Mouse (Mus musculus) macrophage (primary cell): ENCODE measurements at regions not wholly inside any gene's neighbourhood (a gene's known extent, or its start where the extent isn't known, plus 50 kb on each side); places are given as distances from the start of the nearest gene placed in this dataset.

Experiments
- H3K27ac ChIP-seq: fragments of 350-480 bp; formaldehyde crosslinking; 2 replicates; pipeline ENCODE4 v1.9.0; 2021
- H3K36me3 ChIP-seq: fragments of 350-480 bp; formaldehyde crosslinking; 2 replicates; pipeline ENCODE4 v1.9.0; 2021; ENCODE audit errors: inconsistent target
- H3K4me3 ChIP-seq: fragments of 350-480 bp; formaldehyde crosslinking; 2 replicates; pipeline ENCODE4 v1.9.0; 2021; ENCODE audit errors: inconsistent target
- H3K79me2 ChIP-seq: fragments of 350-480 bp; formaldehyde crosslinking; 2 replicates; pipeline ENCODE4 v1.9.0; 2021; ENCODE audit errors: inconsistent target
- WGBS: methylation state at CpG from one replicate; pipeline ENCODE4 v1.1.7; 2026; ENCODE audit warnings: inconsistent platforms; ENCODE audit not compliant: missing documents; 5-methylcytosine and 5-hydroxymethylcytosine counted together

GRCm38 (mm10) chr8:35188531-35188930, 577.1 kb upstream of the Gm19410 start:
- 98% methylated on average over 8 of the region's 8 CpGs for WGBS
- Histone ChIP-seq H3K27ac (no peak overlapping the region), H3K79me2 (no peaks in the 10 kb centered on the region), H3K36me3 (no peaks in the 10 kb centered on the region), H3K4me3 (no peak overlapping the region)

- Histone ChIP-seq H3K4me3 (no peak overlapping the region), H3K27ac (no peak overlapping the region), H3K79me2 (no peaks in the 10 kb centered on the region), H3K36me3 (no peaks in the 10 kb centered on the region)
- 63% methylated on average over 16 of the region's 16 CpGs for WGBS
Observed at GRCm38 (mm10) chr8:35189695-35190094, 575.9 kb upstream of the Gm19410 start.

GRCm38 (mm10) chr8:35192515-35192914, 573.1 kb upstream of the Gm19410 start:
- Histone ChIP-seq H3K79me2 (no peaks in the 10 kb centered on the region), H3K36me3 (no peaks in the 10 kb centered on the region), H3K27ac (no peak overlapping the region), H3K4me3 (no peak overlapping the region)
- WGBS, result 93% methylated on average over 3 of the region's 3 CpGs

GRCm38 (mm10) chr8:35193771-35194170, 571.8 kb upstream of the Gm19410 start:
- no peak overlapping the region for H3K27ac ChIP-seq
- H3K36me3 ChIP-seq, result no peaks in the 10 kb centered on the region
- no peaks in the 10 kb centered on the region for H3K79me2 ChIP-seq
- H3K4me3 ChIP-seq, result no peak overlapping the region
- WGBS, result 58% methylated on average over 1 of the region's 1 CpGs

GRCm38 (mm10) chr8:35196189-35196588, 569.4 kb upstream of the Gm19410 start:
- no peaks in the 10 kb centered on the region for H3K79me2 ChIP-seq
- WGBS, result 84% methylated on average over 4 of the region's 4 CpGs
- no peak overlapping the region for H3K4me3 ChIP-seq
- no peak overlapping the region for H3K27ac ChIP-seq
- H3K36me3 ChIP-seq, result no peaks in the 10 kb centered on the region

GRCm38 (mm10) chr8:35198766-35199165, 566.8 kb upstream of the Gm19410 start:
- Histone ChIP-seq H3K27ac (no peak overlapping the region), H3K79me2 (no peaks in the 10 kb centered on the region), H3K4me3 (no peak overlapping the region), H3K36me3 (no peaks in the 10 kb centered on the region)
- WGBS, result 94% methylated on average over 2 of the region's 2 CpGs

GRCm38 (mm10) chr8:35201416-35201815, 564.2 kb upstream of the Gm19410 start:
- WGBS, result 34% methylated on average over 12 of the region's 12 CpGs
- no peaks in the 10 kb centered on the region for H3K36me3 ChIP-seq
- no peak overlapping the region for H3K27ac ChIP-seq
- H3K4me3 ChIP-seq, result no peak overlapping the region
- no peaks in the 10 kb centered on the region for H3K79me2 ChIP-seq

GRCm38 (mm10) chr8:35204971-35205370, 560.6 kb upstream of the Gm19410 start:
- WGBS, result 67% methylated on average over 15 of the region's 15 CpGs
- Histone ChIP-seq H3K4me3 (no peak overlapping the region), H3K36me3 (no peaks in the 10 kb centered on the region), H3K79me2 (no peaks in the 10 kb centered on the region), H3K27ac (0 out of 2 replicates have a peak overlapping the region, but pooled peaks have one; percentile 34)

- peak overlapping the region; percentile 1; the same call in 1 of the 2 replicates for H3K4me3 ChIP-seq
- H3K27ac ChIP-seq, result peak overlapping the region; percentile 34
- WGBS, result 3% methylated on average over 8 of the region's 8 CpGs
- H3K36me3 ChIP-seq, result no peaks in the 10 kb centered on the region
- no peaks in the 10 kb centered on the region for H3K79me2 ChIP-seq
Observed at GRCm38 (mm10) chr8:35205536-35205935, 560.1 kb upstream of the Gm19410 start.

- Histone ChIP-seq H3K36me3 (no peaks in the 10 kb centered on the region), H3K27ac (peak overlapping the region; percentile 34; the same call in 1 of the 2 replicates), H3K4me3 (no peak overlapping the region), H3K79me2 (no peaks in the 10 kb centered on the region)
- 24% methylated on average over 6 of the region's 6 CpGs for WGBS
Observed at GRCm38 (mm10) chr8:35206271-35206670, 559.3 kb upstream of the Gm19410 start.

GRCm38 (mm10) chr8:35208357-35208756, 557.2 kb upstream of the Gm19410 start:
- WGBS, result 19% methylated on average over 5 of the region's 5 CpGs
- no peaks in the 10 kb centered on the region for H3K79me2 ChIP-seq
- no peaks in the 10 kb centered on the region for H3K36me3 ChIP-seq
- H3K4me3 ChIP-seq, result no peak overlapping the region
- H3K27ac ChIP-seq, result peak overlapping the region; percentile 84

- no peaks in the 10 kb centered on the region for H3K79me2 ChIP-seq
- H3K36me3 ChIP-seq, result no peaks in the 10 kb centered on the region
- H3K27ac ChIP-seq, result no peak overlapping the region
- 94% methylated on average over 7 of the region's 10 CpGs for WGBS
- no peak overlapping the region for H3K4me3 ChIP-seq
Observed at GRCm38 (mm10) chr8:35211506-35212452, 553.8 kb upstream of the Gm19410 start.

GRCm38 (mm10) chr8:35213515-35213914, 552.1 kb upstream of the Gm19410 start:
- WGBS, result 93% methylated on average over 3 of the region's 3 CpGs
- Histone ChIP-seq H3K36me3 (no peaks in the 10 kb centered on the region), H3K27ac (no peak overlapping the region), H3K4me3 (no peak overlapping the region), H3K79me2 (no peaks in the 10 kb centered on the region)

GRCm38 (mm10) chr8:35217604-35218003, 548.0 kb upstream of the Gm19410 start:
- no peak overlapping the region for H3K4me3 ChIP-seq
- H3K27ac ChIP-seq, result no peak overlapping the region
- H3K36me3 ChIP-seq, result no peaks in the 10 kb centered on the region
- H3K79me2 ChIP-seq, result no peaks in the 10 kb centered on the region
- WGBS, result 94% methylated on average over 11 of the region's 11 CpGs

- Histone ChIP-seq H3K27ac (no peak overlapping the region), H3K79me2 (no peaks in the 10 kb centered on the region), H3K4me3 (no peak overlapping the region), H3K36me3 (no peaks in the 10 kb centered on the region)
- 50% methylated on average over 3 of the region's 4 CpGs for WGBS
Observed at GRCm38 (mm10) chr8:35218327-35218726, 547.3 kb upstream of the Gm19410 start.
